Mouse (Mus musculus) frontal cortex, postnatal 10 days (tissue): ENCODE results near the gene Ehbp1.

Experiments
- DNase-seq, 2 experiments: peaks; one replicate each; pipeline ENCODE4 v3.0.0; 2022; ENCODE audit warnings: low spot score in 2 of 2, mixed read lengths in 1 of 2

Ehbp1 gene

GRCm38 (mm10) chr11:21968922-21969321 lies 373.2 kb downstream of the Ehbp1 start:
- DNase-seq = no peak
